Mouse (Mus musculus) liver, embryonic 15.5 days (tissue): ENCODE results near the gene Kcne1. TPM values are rescaled to one million over a fixed set of nuclear protein-coding genes. Genes with fewer than 3 reads are reported as not detected.

Experiments used
- ATAC-seq: fragments of 200-750 bp; cut with Nextera tagmentation; 2 replicates; pipeline ENCODE4 v1.8.0; 2017; ENCODE audit warnings: moderate number of reproducible peaks, mild to moderate bottlenecking, moderate library complexity; ENCODE audit not compliant: insufficient read depth
- H3K27ac ChIP-seq: fragments of 300-500 bp; sonication (generic); replicated peaks from 2 replicates; pipeline ENCODE4 v1.5.1; 2015; ENCODE audit warnings: mild to moderate bottlenecking, inconsistent platforms
- H3K27me3 ChIP-seq: fragments of 300-500 bp; sonication (generic); 2 replicates; pipeline ENCODE4 v1.6.1; 2015; ENCODE audit warnings: mild to moderate bottlenecking, inconsistent platforms
- H3K36me3 ChIP-seq: fragments of 300-500 bp; sonication (generic); replicated peaks from 2 replicates; pipeline ENCODE4 v1.6.1; 2015; ENCODE audit warnings: moderate library complexity, mild to moderate bottlenecking, inconsistent platforms
- H3K4me1 ChIP-seq: fragments of 300-500 bp; sonication (generic); replicated peaks from 2 replicates; pipeline ENCODE4 v1.6.1; 2015; ENCODE audit warnings: inconsistent platforms
- H3K4me2 ChIP-seq: fragments of 300-500 bp; sonication (generic); 2 replicates; pipeline ENCODE4 v1.6.1; 2015; ENCODE audit warnings: moderate library complexity, mild to moderate bottlenecking, inconsistent platforms
- H3K4me3 ChIP-seq: fragments of 300-500 bp; sonication (generic); replicated peaks from 2 replicates; pipeline ENCODE4 v1.5.1; 2015; ENCODE audit warnings: mild to moderate bottlenecking, inconsistent platforms
- H3K9ac ChIP-seq: fragments of 300-500 bp; sonication (generic); 2 replicates; pipeline ENCODE4 v1.6.1; 2015; ENCODE audit warnings: moderate library complexity, mild to moderate bottlenecking, inconsistent platforms
- H3K9me3 ChIP-seq: fragments of 300-500 bp; sonication (generic); replicated peaks from 2 replicates; pipeline ENCODE4 v1.6.1; 2016; ENCODE audit warnings: inconsistent platforms
- WGBS: fragments of 180-500 bp; shearing (Covaris S2); methylation state at CpG from one replicate; pipeline ENCODE4 v1.1.7; 2015; ENCODE audit warnings: mixed read lengths; ENCODE audit not compliant: insufficient replicate concordance; 5-methylcytosine and 5-hydroxymethylcytosine counted together
- polyA plus RNA-seq: library from polyadenylated mRNA; unstranded; fragments of >200 nt; fragmentation: Nextera tagmentation; extraction: Ambion mirVana; gene quantifications from 2 replicates; pipeline ENCODE4 v1.2.1, GENCODE M21; 2015

Kcne1 gene
- polyA plus RNA-seq, 1 experiment from 2014 or later, result not detected

- H3K4me2 ChIP-seq, result no peak overlapping the region
- H3K4me1 ChIP-seq, result no peaks in the 10 kb centered on the region
- no peak overlapping the region for H3K9ac ChIP-seq
- H3K9me3 ChIP-seq, result no peaks in the 10 kb centered on the region
- H3K4me3 ChIP-seq, result no peak overlapping the region
- no peak overlapping the region for H3K27ac ChIP-seq
- H3K36me3 ChIP-seq, result no peaks in the 10 kb centered on the region
- WGBS, result 67% methylated on average over 9 of the region's 9 CpGs
- peaks cover 30% of the 10 kb centered on the region; the same call in 1 of the 2 replicates for H3K27me3 ChIP-seq
- ATAC-seq, result no peak
Observed at GRCm38 (mm10) chr16:92357023-92357422, 2.2 kb downstream of the Kcne1 start.

GRCm38 (mm10) chr16:92355982-92356381 is 3.3 kb downstream of the Kcne1 start:
- Histone ChIP-seq H3K27ac (no peak overlapping the region), H3K9ac (no peak overlapping the region), H3K36me3 (no peaks in the 10 kb centered on the region), H3K4me3 (no peak overlapping the region), H3K27me3 (peaks cover 23% of the 10 kb centered on the region; the same call in 1 of the 2 replicates), H3K4me1 (no peaks in the 10 kb centered on the region), H3K9me3 (no peaks in the 10 kb centered on the region), H3K4me2 (no peak overlapping the region)
- no peak for ATAC-seq
- 55% methylated on average over 11 of the region's 11 CpGs for WGBS

- no peaks in the 10 kb centered on the region for H3K4me1 ChIP-seq
- no peak overlapping the region for H3K4me3 ChIP-seq
- no peaks in the 10 kb centered on the region for H3K36me3 ChIP-seq
- H3K27ac ChIP-seq, result no peak overlapping the region
- H3K4me2 ChIP-seq, result no peak overlapping the region
- H3K9ac ChIP-seq, result no peak overlapping the region
- ATAC-seq, result no peak
- H3K9me3 ChIP-seq, result no peaks in the 10 kb centered on the region
- H3K27me3 ChIP-seq, result peaks cover 17% of the 10 kb centered on the region; the same call in 1 of the 2 replicates
- WGBS, result 36% methylated on average over 5 of the region's 5 CpGs
Observed at GRCm38 (mm10) chr16:92355366-92355765, 3.9 kb downstream of the Kcne1 start.

- Histone ChIP-seq H3K9ac (no peak overlapping the region), H3K36me3 (no peaks in the 10 kb centered on the region), H3K9me3 (no peaks in the 10 kb centered on the region), H3K4me2 (no peak overlapping the region), H3K4me1 (no peaks in the 10 kb centered on the region), H3K27ac (no peak overlapping the region), H3K27me3 (peaks cover 12% of the 10 kb centered on the region; the same call in 1 of the 2 replicates), H3K4me3 (no peak overlapping the region)
- WGBS, result 49% methylated on average over 2 of the region's 2 CpGs
- no peak for ATAC-seq
Observed at GRCm38 (mm10) chr16:92353897-92354296, 5.4 kb downstream of the Kcne1 start.

- no peak overlapping the region for H3K4me3 ChIP-seq
- no peaks in the 10 kb centered on the region for H3K36me3 ChIP-seq
- WGBS, result 74% methylated on average over 12 of the region's 12 CpGs
- no peak for ATAC-seq
- no peak overlapping the region for H3K9ac ChIP-seq
- H3K9me3 ChIP-seq, result no peaks in the 10 kb centered on the region
- peaks cover 9% of the 10 kb centered on the region; the same call in 1 of the 2 replicates for H3K27me3 ChIP-seq
- no peak overlapping the region for H3K4me2 ChIP-seq
- H3K4me1 ChIP-seq, result no peaks in the 10 kb centered on the region
- H3K27ac ChIP-seq, result no peak overlapping the region
Observed at GRCm38 (mm10) chr16:92353295-92353694, 6.0 kb downstream of the Kcne1 start.

GRCm38 (mm10) chr16:92348941-92349340 is 10.3 kb downstream of the Kcne1 start:
- Histone ChIP-seq H3K4me2 (no peak overlapping the region), H3K27me3 (no peaks in the 10 kb centered on the region), H3K36me3 (no peaks in the 10 kb centered on the region), H3K27ac (no peak overlapping the region), H3K4me1 (peaks cover 9% of the 10 kb centered on the region), H3K9me3 (no peaks in the 10 kb centered on the region), H3K9ac (no peak overlapping the region), H3K4me3 (no peak overlapping the region)
- no peak for ATAC-seq
- WGBS, result 71% methylated on average over 12 of the region's 12 CpGs

- no peaks in the 10 kb centered on the region for H3K27me3 ChIP-seq
- H3K4me3 ChIP-seq, result no peak overlapping the region
- H3K36me3 ChIP-seq, result no peaks in the 10 kb centered on the region
- H3K27ac ChIP-seq, result no peak overlapping the region
- no peak overlapping the region for H3K9ac ChIP-seq
- no peak overlapping the region for H3K4me2 ChIP-seq
- no peak for ATAC-seq
- peaks cover 12% of the 10 kb centered on the region for H3K4me1 ChIP-seq
- WGBS, result 65% methylated on average over 13 of the region's 13 CpGs
- H3K9me3 ChIP-seq, result no peaks in the 10 kb centered on the region
Observed at GRCm38 (mm10) chr16:92346297-92346916, 12.9 kb downstream of the Kcne1 start.

- no peaks in the 10 kb centered on the region for H3K9me3 ChIP-seq
- H3K9ac ChIP-seq, result no peak overlapping the region; the same call in 1 of the 2 replicates
- no peaks in the 10 kb centered on the region for H3K36me3 ChIP-seq
- H3K4me3 ChIP-seq, result no peak overlapping the region
- no peaks in the 10 kb centered on the region for H3K27me3 ChIP-seq
- WGBS, result 25% methylated on average over 11 of the region's 11 CpGs
- no peak for ATAC-seq
- H3K4me1 ChIP-seq, result peaks cover 23% of the 10 kb centered on the region
- H3K27ac ChIP-seq, result no peak overlapping the region
- 0 out of 2 replicates have a peak overlapping the region, but pooled peaks have one; percentile 15 for H3K4me2 ChIP-seq
Observed at GRCm38 (mm10) chr16:92345177-92345576, 14.1 kb downstream of the Kcne1 start.

GRCm38 (mm10) chr16:92340612-92341511 is 18.4 kb downstream of the Kcne1 start:
- Histone ChIP-seq H3K9ac (no peak overlapping the region; the same call in 1 of the 2 replicates), H3K4me3 (peak overlapping the region; percentile 41), H3K36me3 (no peaks in the 10 kb centered on the region), H3K27me3 (peaks cover 8% of the 10 kb centered on the region), H3K9me3 (no peaks in the 10 kb centered on the region), H3K4me2 (peak overlapping the region; percentile 70), H3K4me1 (peaks cover 26% of the 10 kb centered on the region), H3K27ac (no peak overlapping the region)
- WGBS, result 26% methylated on average over 27 of the region's 27 CpGs
- ATAC-seq, result peak; percentile 77

GRCm38 (mm10) chr16:92336280-92336679 is 23.0 kb downstream of the Kcne1 start:
- no peak overlapping the region for H3K4me2 ChIP-seq
- ATAC-seq, result no peak
- 8% methylated on average over 9 of the region's 9 CpGs for WGBS

GRCm38 (mm10) chr16:92334600-92334999 is 24.7 kb downstream of the Kcne1 start:
- no peaks in the 10 kb centered on the region for H3K4me1 ChIP-seq
- H3K27ac ChIP-seq, result no peak overlapping the region
- WGBS, result 45% methylated on average over 9 of the region's 9 CpGs
- H3K36me3 ChIP-seq, result no peaks in the 10 kb centered on the region
- H3K9me3 ChIP-seq, result no peaks in the 10 kb centered on the region
- peaks cover 14% of the 10 kb centered on the region for H3K27me3 ChIP-seq
- H3K4me2 ChIP-seq, result no peak overlapping the region
- no peak overlapping the region for H3K9ac ChIP-seq
- H3K4me3 ChIP-seq, result no peak overlapping the region
- no peak for ATAC-seq

More at GRCm38 (mm10) chr16:92336280-92336679, 23.0 kb downstream of the Kcne1 start:
- Histone ChIP-seq H3K27ac (no peak overlapping the region), H3K36me3 (no peaks in the 10 kb centered on the region), H3K9me3 (no peaks in the 10 kb centered on the region), H3K27me3 (peaks cover 14% of the 10 kb centered on the region), H3K9ac (no peak overlapping the region), H3K4me1 (peaks cover 15% of the 10 kb centered on the region), H3K4me3 (no peak overlapping the region)
